Mouse (Mus musculus): Measurements from ENCODE around the gene Cys1. TPM values are rescaled to one million over a fixed set of nuclear protein-coding genes. Genes with fewer than 3 reads are reported as not detected.

Gene Cys1
- polyA plus RNA-seq, 1 experiment from 2014 or later: 0.76 TPM

GRCm38 (mm10) chr12:24710672-24711071 lies 29.1 kb upstream of the Cys1 start:
- no peak for ATAC-seq (replicated peaks; ENCODE audit: low FRiP score)
- Histone ChIP-seq H3K27ac (ENCODE audit: low read depth, low read length) (no peak overlapping the region), H3K4me1 (replicated peaks; ENCODE audit: control insufficient read depth, insufficient read depth, low read length) (peaks cover 15% of the 10 kb centered on the region), H3K9me3 (ENCODE audit: control insufficient read depth, low read length) (no peaks in the 10 kb centered on the region), H3K27me3 (ENCODE audit: control insufficient read depth, insufficient read depth, low read length) (no peaks in the 10 kb centered on the region), H3K9ac (ENCODE audit: low read length) (peak overlapping the region; percentile 24), H3K36me3 (ENCODE audit: control insufficient read depth, insufficient read depth, low read length) (peaks cover 10% of the 10 kb centered on the region; the same call in 1 of the 2 replicates), H3K4me2 (ENCODE audit: low read depth, low read length, severe bottlenecking) (peak overlapping the region; percentile 45), H3K4me3 (ENCODE audit: low read depth, low read length) (peak overlapping the region; percentile 91)
- 63% methylated on average over 5 of the region's 5 CpGs for WGBS
- peak; percentile 70 for DNase-seq (ENCODE audit: low spot score)

DNA sequence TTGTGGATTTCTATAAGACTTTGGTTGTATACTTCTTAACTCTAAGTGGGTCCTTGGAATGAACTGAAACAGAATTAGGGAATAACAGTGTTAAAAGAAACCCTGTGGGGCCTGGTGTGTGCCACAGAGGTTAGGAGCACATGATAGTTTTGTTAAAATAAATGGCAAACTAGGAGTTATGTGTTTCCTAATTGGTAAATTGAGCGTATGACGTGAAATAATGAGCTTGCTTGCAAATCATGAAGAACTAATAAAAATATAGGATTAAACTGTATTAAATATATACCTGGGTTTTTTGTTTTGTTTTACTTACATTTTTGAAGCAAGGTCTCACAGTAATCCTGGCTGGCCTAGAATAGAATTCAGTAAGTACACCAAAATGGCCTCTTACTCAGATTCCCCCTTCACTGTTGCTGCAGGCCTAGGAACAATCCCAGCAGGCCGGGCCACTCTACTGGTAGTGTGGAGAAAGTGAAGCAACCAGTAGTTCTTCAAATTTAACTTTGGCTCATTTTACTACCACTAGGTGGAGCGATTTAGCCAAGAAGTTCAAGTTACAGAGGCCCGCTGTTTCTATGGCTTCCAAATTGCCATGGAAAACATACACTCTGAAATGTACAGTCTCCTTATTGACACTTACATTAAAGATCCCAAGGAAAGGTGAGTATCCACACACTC lies 28.4 kb upstream of the Cys1 start:
- no peak overlapping the region; the same call in 1 of the 2 replicates for H3K27ac ChIP-seq (ENCODE audit: low read depth, low read length)
- 34% methylated on average over 5 of the region's 5 CpGs for WGBS
- peaks cover 15% of the 10 kb centered on the region for H3K4me1 ChIP-seq (replicated peaks; ENCODE audit: control insufficient read depth, insufficient read depth, low read length)
- H3K27me3 ChIP-seq (ENCODE audit: control insufficient read depth, insufficient read depth, low read length): no peaks in the 10 kb centered on the region
- DNase-seq (ENCODE audit: low spot score) (peak; percentile 82), ATAC-seq (replicated peaks; ENCODE audit: low FRiP score) (no peak)
- H3K4me3 ChIP-seq (ENCODE audit: low read depth, low read length): peak overlapping the region; percentile 91
- peak overlapping the region; percentile 98 for H3K9ac ChIP-seq (ENCODE audit: low read length)
- no peaks in the 10 kb centered on the region for H3K9me3 ChIP-seq (ENCODE audit: control insufficient read depth, low read length)
- H3K4me2 ChIP-seq (ENCODE audit: low read depth, low read length, severe bottlenecking): peak overlapping the region; percentile 45
- peaks cover 10% of the 10 kb centered on the region; the same call in 1 of the 2 replicates for H3K36me3 ChIP-seq (ENCODE audit: control insufficient read depth, insufficient read depth, low read length)

- peak overlapping the region; percentile 86; the same call in 1 of the 2 replicates for H3K27ac ChIP-seq (ENCODE audit: low read depth, low read length)
- peak overlapping the region; percentile 45 for H3K4me2 ChIP-seq (ENCODE audit: low read depth, low read length, severe bottlenecking)
- H3K4me1 ChIP-seq (replicated peaks; ENCODE audit: control insufficient read depth, insufficient read depth, low read length): peaks cover 15% of the 10 kb centered on the region
- no peak for ATAC-seq (replicated peaks; ENCODE audit: low FRiP score)
- DNase-seq (ENCODE audit: low spot score): no peak
- no peaks in the 10 kb centered on the region for H3K27me3 ChIP-seq (ENCODE audit: control insufficient read depth, insufficient read depth, low read length)
- peak overlapping the region; percentile 98 for H3K9ac ChIP-seq (ENCODE audit: low read length)
- 30% methylated on average over 6 of the region's 6 CpGs for WGBS
- H3K36me3 ChIP-seq (ENCODE audit: control insufficient read depth, insufficient read depth, low read length): peaks cover 10% of the 10 kb centered on the region; the same call in 1 of the 2 replicates
- no peaks in the 10 kb centered on the region for H3K9me3 ChIP-seq (ENCODE audit: control insufficient read depth, low read length)
- peak overlapping the region; percentile 91 for H3K4me3 ChIP-seq (ENCODE audit: low read depth, low read length)
Observed at GRCm38 (mm10) chr12:24709409-24709808, 27.8 kb upstream of the Cys1 start.

DNA sequence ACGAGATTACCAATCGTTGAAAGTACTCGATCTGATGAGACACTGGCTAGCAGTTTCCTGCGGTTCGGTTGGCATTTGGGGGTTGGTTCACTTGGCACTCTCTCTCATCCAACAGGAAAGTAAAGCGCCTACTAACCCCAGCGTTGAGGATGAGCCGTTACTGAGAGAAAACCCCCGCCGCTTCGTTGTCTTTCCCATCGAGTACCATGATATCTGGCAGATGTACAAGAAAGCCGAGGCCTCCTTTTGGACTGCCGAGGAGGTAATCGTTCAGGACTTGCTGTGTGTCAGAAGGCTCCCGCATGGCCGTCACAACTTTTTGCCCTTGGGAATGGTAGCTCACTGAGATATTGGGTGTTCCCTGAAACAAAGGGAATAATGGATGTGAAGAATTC lies 27.2 kb upstream of the Cys1 start:
- Histone ChIP-seq H3K9me3 (ENCODE audit: control insufficient read depth, low read length) (no peaks in the 10 kb centered on the region), H3K4me1 (replicated peaks; ENCODE audit: control insufficient read depth, insufficient read depth, low read length) (peaks cover 15% of the 10 kb centered on the region), H3K9ac (ENCODE audit: low read length) (peak overlapping the region; percentile 98), H3K4me2 (ENCODE audit: low read depth, low read length, severe bottlenecking) (peak overlapping the region; percentile 45), H3K27ac (ENCODE audit: low read depth, low read length) (peak overlapping the region; percentile 86; the same call in 1 of the 2 replicates), H3K27me3 (ENCODE audit: control insufficient read depth, insufficient read depth, low read length) (no peaks in the 10 kb centered on the region), H3K36me3 (ENCODE audit: control insufficient read depth, insufficient read depth, low read length) (peaks cover 10% of the 10 kb centered on the region; the same call in 1 of the 2 replicates), H3K4me3 (ENCODE audit: low read depth, low read length) (peak overlapping the region; percentile 91)
- ATAC-seq (replicated peaks; ENCODE audit: low FRiP score): no peak
- DNase-seq (ENCODE audit: low spot score): peak; percentile 67
- WGBS: under 1% methylated on average over 17 of the region's 17 CpGs

DNA sequence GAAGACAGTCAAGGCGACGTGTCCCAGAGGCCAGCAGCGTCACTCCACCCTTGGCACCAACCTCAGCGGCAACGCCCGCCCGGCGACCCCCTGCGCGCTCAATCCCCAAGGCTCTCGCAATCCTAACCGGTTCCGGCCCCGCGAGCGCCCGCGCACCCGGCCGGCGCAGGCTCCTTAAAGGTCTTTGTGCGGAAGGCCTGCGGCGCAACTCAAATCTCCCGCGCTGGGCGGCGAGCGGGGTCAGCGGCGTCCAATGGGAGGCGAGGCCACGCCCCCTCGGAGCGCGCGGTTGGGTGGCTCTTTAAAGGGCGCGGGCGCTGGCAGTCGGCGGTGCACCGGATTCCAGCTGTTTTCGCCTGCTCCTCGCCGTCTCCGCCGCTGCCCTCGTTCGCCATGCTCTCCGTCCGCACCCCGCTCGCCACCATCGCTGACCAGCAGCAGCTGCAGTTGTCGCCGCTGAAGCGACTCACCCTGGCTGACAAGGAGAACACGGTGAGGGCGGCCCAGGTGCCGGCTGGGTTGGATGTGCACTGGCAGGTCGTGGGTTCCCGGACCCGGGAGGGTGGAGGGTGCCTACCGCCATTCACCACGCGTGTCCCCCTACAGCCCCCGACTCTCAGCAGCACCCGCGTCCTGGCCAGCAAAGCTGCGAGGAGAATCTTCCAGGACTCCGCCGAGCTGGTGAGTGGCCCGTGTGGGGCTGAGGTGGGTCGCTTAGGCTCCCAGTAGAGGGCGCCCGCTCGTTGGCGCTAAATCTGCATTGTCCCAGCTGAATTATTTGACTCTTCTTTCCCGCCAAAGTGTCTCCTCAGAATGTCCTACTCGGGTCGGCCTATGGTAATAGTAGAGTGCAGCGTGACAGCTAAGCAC lies 26.6 kb upstream of the Cys1 start, which contains the start of gene Rrm2:
Rrm2 (plus strand) TSS at position 288 of the 870 bp plus-strand sequence.
- H3K4me1 ChIP-seq (replicated peaks; ENCODE audit: control insufficient read depth, insufficient read depth, low read length): peaks cover 15% of the 10 kb centered on the region
- no peaks in the 10 kb centered on the region for H3K27me3 ChIP-seq (ENCODE audit: control insufficient read depth, insufficient read depth, low read length)
- H3K9ac ChIP-seq (ENCODE audit: low read length): peak within 1 kb of the TSS; percentile 98
- peak within 1 kb of the TSS; percentile 45 for H3K4me2 ChIP-seq (ENCODE audit: low read depth, low read length, severe bottlenecking)
- ATAC-seq (replicated peaks; ENCODE audit: low FRiP score): peak; percentile 91
- peaks cover 10% of the 10 kb centered on the region; the same call in 1 of the 2 replicates for H3K36me3 ChIP-seq (ENCODE audit: control insufficient read depth, insufficient read depth, low read length)
- H3K4me3 ChIP-seq (ENCODE audit: low read depth, low read length): peak within 1 kb of the TSS; percentile 91
- peak within 1 kb of the TSS; percentile 86 for H3K27ac ChIP-seq (ENCODE audit: low read depth, low read length)
- peak; percentile 99 for DNase-seq (ENCODE audit: low spot score)
- H3K9me3 ChIP-seq (ENCODE audit: control insufficient read depth, low read length): no peaks in the 10 kb centered on the region
- under 1% methylated on average over 81 of the region's 83 CpGs for WGBS

DNA sequence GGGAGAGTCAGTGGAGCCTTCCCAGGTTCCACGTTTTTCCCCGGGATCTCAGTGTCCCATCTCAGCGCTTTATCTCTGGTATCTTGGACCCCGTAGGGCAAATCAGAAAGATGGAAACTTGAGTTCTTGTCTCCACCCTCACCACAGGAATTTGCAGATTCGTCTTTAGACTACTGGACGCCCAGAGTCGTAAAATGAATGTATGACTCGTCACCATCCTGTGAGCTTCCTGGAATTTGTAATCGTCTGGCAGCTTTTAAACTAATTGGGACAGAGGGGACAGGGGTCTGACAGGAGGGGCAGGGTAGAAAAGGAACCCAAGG lies 25.8 kb upstream of the Cys1 start:
- Histone ChIP-seq H3K4me2 (ENCODE audit: low read depth, low read length, severe bottlenecking) (peak overlapping the region; percentile 45), H3K27ac (ENCODE audit: low read depth, low read length) (peak overlapping the region; percentile 60), H3K9me3 (ENCODE audit: control insufficient read depth, low read length) (no peaks in the 10 kb centered on the region), H3K27me3 (ENCODE audit: control insufficient read depth, insufficient read depth, low read length) (no peaks in the 10 kb centered on the region), H3K4me3 (ENCODE audit: low read depth, low read length) (peak overlapping the region; percentile 91), H3K9ac (ENCODE audit: low read length) (peak overlapping the region; percentile 98), H3K4me1 (replicated peaks; ENCODE audit: control insufficient read depth, insufficient read depth, low read length) (peaks cover 13% of the 10 kb centered on the region), H3K36me3 (ENCODE audit: control insufficient read depth, insufficient read depth, low read length) (peaks cover 7% of the 10 kb centered on the region; the same call in 1 of the 2 replicates)
- under 1% methylated on average over 9 of the region's 9 CpGs for WGBS
- DNase-seq (ENCODE audit: low spot score) (no peak), ATAC-seq (replicated peaks; ENCODE audit: low FRiP score) (no peak; the same call in 1 of the 2 replicates)

DNA sequence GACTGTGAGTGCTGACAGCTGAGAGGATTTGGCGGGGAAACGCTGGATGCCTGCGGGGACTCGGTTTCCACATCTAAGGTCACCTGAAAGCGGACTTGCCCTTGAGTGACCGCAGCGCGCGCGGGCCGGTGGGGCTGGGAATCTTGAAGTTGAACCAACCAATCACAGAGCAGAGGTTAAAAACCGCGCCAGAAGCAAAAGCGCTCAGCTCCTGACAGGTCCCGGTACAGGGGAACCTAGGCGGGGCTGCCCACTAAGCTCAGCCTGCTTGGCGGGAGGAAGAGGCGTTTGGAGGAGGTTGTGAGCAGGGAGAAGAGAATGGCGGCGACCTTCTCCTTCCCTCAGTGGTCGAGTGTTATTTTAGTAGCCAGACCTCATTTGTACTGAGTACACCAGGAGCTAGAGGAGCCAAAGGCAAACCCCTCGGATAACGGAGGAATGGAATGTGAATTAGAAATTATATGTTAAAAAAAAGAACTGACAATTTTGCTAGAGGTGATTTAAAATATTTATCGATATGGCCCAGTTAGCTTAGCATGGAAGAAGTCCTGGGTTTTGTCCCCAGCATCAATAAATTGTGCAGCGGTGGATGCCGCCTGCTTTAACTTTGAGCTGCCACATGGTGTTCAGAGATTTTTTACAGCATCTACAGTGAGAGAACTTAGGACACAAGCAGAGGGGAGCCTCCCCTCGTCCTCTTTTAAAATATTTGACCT lies 25.3 kb upstream of the Cys1 start:
- Histone ChIP-seq H3K36me3 (ENCODE audit: control insufficient read depth, insufficient read depth, low read length) (peaks cover 2% of the 10 kb centered on the region; the same call in 1 of the 2 replicates), H3K4me1 (replicated peaks; ENCODE audit: control insufficient read depth, insufficient read depth, low read length) (peaks cover 13% of the 10 kb centered on the region), H3K27ac (ENCODE audit: low read depth, low read length) (peak overlapping the region; percentile 60), H3K9me3 (ENCODE audit: control insufficient read depth, low read length) (no peaks in the 10 kb centered on the region), H3K9ac (ENCODE audit: low read length) (peak overlapping the region; percentile 98), H3K4me3 (ENCODE audit: low read depth, low read length) (peak overlapping the region; percentile 91), H3K4me2 (ENCODE audit: low read depth, low read length, severe bottlenecking) (peak overlapping the region; percentile 45), H3K27me3 (ENCODE audit: control insufficient read depth, insufficient read depth, low read length) (no peaks in the 10 kb centered on the region)
- peak; percentile 54 for ATAC-seq (replicated peaks; ENCODE audit: low FRiP score)
- WGBS: under 1% methylated on average over 27 of the region's 27 CpGs
- peak; percentile 84 for DNase-seq (ENCODE audit: low spot score)
